ENCODE assay signal across 35 mouse cellular contexts in genomic region chr17:12575391-12575790, GRCm38 (mm10). TPM values are rescaled to one million over a fixed set of nuclear protein-coding genes. Genes with fewer than 3 reads are reported as not detected.
A peak's percentile ranks its signal among the peaks of the same experiment; 100 is the strongest.
DNase-seq lines count a peak whose midpoint lies in the region; ATAC-seq lines count a peak whose summit lies in the region.
"Had no signal": no experiment of that assay in that cellular context is flagged by ENCODE, and none has a peak within 500 bp of the region (broad histone marks: within the 10 kb centered on the region; RNA-seq: fewer than 3 reads in every experiment).

No protein-coding gene starts in this region.

- no peak for ATAC-seq in kidney, embryonic 16.5 days (ENCODE audit: low FRiP score, low TSS enrichment)
- no peak for ATAC-seq in forebrain, embryonic 14.5 days
- ATAC-seq: activated CD4-positive, CD25-positive, alpha-beta regulatory T cell, adult 4 months; forebrain, embryonic 16.5 days; midbrain, embryonic 15.5 days had no signal

- no peak overlapping the region for H3K4me3 ChIP-seq in kidney, embryonic 16.5 days (ENCODE audit: low read length)
- no peak overlapping the region for H3K4me3 ChIP-seq in forebrain, embryonic 14.5 days (ENCODE audit: low read depth, low read length)
- H3K4me3 ChIP-seq: embryonic facial prominence, embryonic 12.5 days; forebrain, embryonic 10.5 days; gastrocnemius, adult 2 months; heart, embryonic 10.5 days; heart, embryonic 15.5 days; hindbrain, embryonic 10.5 days; hindbrain, embryonic 15.5 days; limb, embryonic 12.5 days; liver, embryonic 15.5 days; midbrain, embryonic 10.5 days; midbrain, embryonic 15.5 days had no signal

- no peaks in the 10 kb centered on the region for H3K4me1 ChIP-seq in kidney, embryonic 16.5 days (ENCODE audit: insufficient read depth, low read length)
- H3K4me1 ChIP-seq in forebrain, embryonic 14.5 days (ENCODE audit: control insufficient read depth, insufficient read depth, low read length): no peaks in the 10 kb centered on the region
- H3K4me1 ChIP-seq: embryonic facial prominence, embryonic 12.5 days; forebrain, embryonic 10.5 days; hindbrain, embryonic 10.5 days; hindbrain, embryonic 15.5 days; limb, embryonic 12.5 days; liver, embryonic 15.5 days; midbrain, embryonic 10.5 days; midbrain, embryonic 15.5 days had no signal

- no peak overlapping the region for H3K4me2 ChIP-seq in kidney, embryonic 16.5 days (replicated peaks; ENCODE audit: low read depth, low read length)
- H3K4me2 ChIP-seq in forebrain, embryonic 14.5 days (ENCODE audit: low read length): no peak overlapping the region
- H3K4me2 ChIP-seq: embryonic facial prominence, embryonic 12.5 days; heart, embryonic 15.5 days; hindbrain, embryonic 15.5 days; limb, embryonic 12.5 days; liver, embryonic 15.5 days; lung, embryonic 14.5 days; midbrain, embryonic 15.5 days had no signal

- H3K9me3 ChIP-seq in kidney, embryonic 16.5 days (ENCODE audit: low read length): no peaks in the 10 kb centered on the region
- H3K9me3 ChIP-seq in forebrain, embryonic 14.5 days (replicated peaks; ENCODE audit: control insufficient read depth, low read length): no peaks in the 10 kb centered on the region
- H3K9me3 ChIP-seq: embryonic facial prominence, embryonic 12.5 days; forebrain, embryonic 10.5 days; heart, embryonic 10.5 days; heart, embryonic 15.5 days; hindbrain, embryonic 10.5 days; hindbrain, embryonic 15.5 days; limb, embryonic 12.5 days; liver, embryonic 15.5 days; midbrain, embryonic 10.5 days; midbrain, embryonic 15.5 days had no signal

- WGBS in kidney, embryonic 16.5 days: 72% methylated on average over 6 of the region's 6 CpGs
- WGBS in forebrain, embryonic 14.5 days: 79% methylated on average over 6 of the region's 6 CpGs

- H3K9ac ChIP-seq in kidney, embryonic 16.5 days (replicated peaks; ENCODE audit: low read length): no peak overlapping the region
- no peak overlapping the region for H3K9ac ChIP-seq in forebrain, embryonic 14.5 days (ENCODE audit: low read length)
- H3K9ac ChIP-seq: embryonic facial prominence, embryonic 12.5 days; heart, embryonic 15.5 days; hindbrain, embryonic 15.5 days; limb, embryonic 12.5 days; liver, embryonic 15.5 days; lung, embryonic 14.5 days; midbrain, embryonic 15.5 days had no signal

- H3K36me3 ChIP-seq in kidney, embryonic 16.5 days (ENCODE audit: insufficient read depth, low read length): no peaks in the 10 kb centered on the region
- no peaks in the 10 kb centered on the region for H3K36me3 ChIP-seq in forebrain, embryonic 14.5 days (ENCODE audit: control insufficient read depth, insufficient read depth, low read length)
- H3K36me3 ChIP-seq: embryonic facial prominence, embryonic 12.5 days; forebrain, embryonic 10.5 days; heart, embryonic 10.5 days; heart, embryonic 15.5 days; hindbrain, embryonic 10.5 days; hindbrain, embryonic 15.5 days; limb, embryonic 12.5 days; liver, embryonic 15.5 days; midbrain, embryonic 10.5 days; midbrain, embryonic 15.5 days had no signal

- H3K27ac ChIP-seq in kidney, embryonic 16.5 days (ENCODE audit: low read length): no peak overlapping the region
- no peak overlapping the region for H3K27ac ChIP-seq in forebrain, embryonic 14.5 days (ENCODE audit: low read depth, low read length)
- H3K27ac ChIP-seq: embryonic facial prominence, embryonic 12.5 days; forebrain, embryonic 10.5 days; gastrocnemius, adult 2 months; heart, embryonic 10.5 days; heart, embryonic 15.5 days; hindbrain, embryonic 10.5 days; hindbrain, embryonic 15.5 days; limb, embryonic 12.5 days; liver, embryonic 15.5 days; midbrain, embryonic 10.5 days; midbrain, embryonic 15.5 days had no signal

- no peaks in the 10 kb centered on the region for H3K27me3 ChIP-seq in kidney, embryonic 16.5 days (ENCODE audit: insufficient read depth, low read length)
- no peaks in the 10 kb centered on the region for H3K27me3 ChIP-seq in forebrain, embryonic 14.5 days (replicated peaks; ENCODE audit: control insufficient read depth, insufficient read depth, low read length)
- H3K27me3 ChIP-seq: embryonic facial prominence, embryonic 12.5 days; hindbrain, embryonic 15.5 days; limb, embryonic 12.5 days; liver, embryonic 15.5 days; midbrain, embryonic 15.5 days had no signal

- peak; percentile 72 for DNase-seq in heart, adult 11 months
- no peak for DNase-seq in heart, adult 8-10 months (ENCODE audit: low spot score)
- DNase-seq in kidney, postnatal 10 days: peak; percentile 40
- DNase-seq in Muller cell, postnatal 12 days (ENCODE audit: inconsistent ontology term): peak; percentile 48
- DNase-seq in fat pad, adult 2 months (ENCODE audit: extremely low read depth, low read depth, low spot score): peak; percentile 10
- DNase-seq in forebrain, embryonic 14.5 days (ENCODE audit: low spot score): no peak
- no peak for DNase-seq in urinary bladder, adult 2 months (ENCODE audit: low spot score)
- DNase-seq: adrenal gland, adult 2 months; B cell, adult 2 months; embryo, embryonic 11 days; gastrocnemius, adult 2 months; kidney, adult 8-10 months; layer of hippocampus, adult 9-11 months; lung, embryonic 14.5 days; lung, postnatal 14 days; right cerebral cortex, adult 18-20 months; spleen, adult 18-20 months; thymus, adult 18-20 months; thymus, postnatal 25 days had no signal

RNA-seq across cellular contexts. Expression of gene Slc22a2, which starts 8.5 kb away (rescaled TPM):
- total RNA-seq in heart, adult 8-10 months (2022): not detected
- polyA plus RNA-seq in kidney, embryonic 16.5 days (2015; fragmentation: Nextera tagmentation; extraction: Ambion mirVana): 21.4 and 25.4 TPM in 2 replicates
- 1.3 and 2.6 TPM in 2 replicates for polyA plus RNA-seq in forebrain, embryonic 14.5 days (2014; fragmentation: Nextera tagmentation; extraction: Ambion mirVana)
- 0.04 TPM in 1 of 2 replicates, not detected in the other for polyA plus RNA-seq in urinary bladder, adult 2 months (2012; rRNA removed)
- total RNA-seq: adrenal gland, adult 2 months; gastrocnemius, adult 2 months; liver, adult 2 months; neutrophil, adult 5-6 weeks had no signal
- polyA plus RNA-seq: embryonic facial prominence, embryonic 12.5 days; forebrain, embryonic 10.5 days; heart, embryonic 10.5 days; heart, embryonic 15.5 days; hindbrain, embryonic 10.5 days; limb, embryonic 12.5 days; liver, adult 2 months; liver, embryonic 15.5 days; lung, embryonic 14.5 days; midbrain, embryonic 10.5 days; neural tube, embryonic 11.5 days had no signal

Comparison
In these comparisons a context has a peak if more than half of its experiments do, and no peak if none do; other contexts are left out.
1. DNase-seq: peak in heart, adult 11 months (single experiment), kidney, postnatal 10 days (single experiment), Muller cell, postnatal 12 days (single experiment) and fat pad, adult 2 months (single experiment); none in heart, adult 8-10 months (single experiment), forebrain, embryonic 14.5 days (single experiment) and urinary bladder, adult 2 months (single experiment).